In genomic region chr6:87809144-87809543, GRCm38 (mm10) we compare ENCODE assay signal across 15 mouse cellular contexts. TPM values are rescaled to one million over a fixed set of nuclear protein-coding genes. Genes with fewer than 3 reads are reported as not detected.
A peak's percentile ranks its signal among the peaks of the same experiment; 100 is the strongest.
DNase-seq lines count a peak whose midpoint lies in the region; ATAC-seq and TF ChIP-seq lines count a peak whose summit lies in the region.
"Had no signal": no experiment of that assay in that cellular context is flagged by ENCODE, and none has a peak within 500 bp of the region (broad histone marks: within the 10 kb centered on the region; RNA-seq: fewer than 3 reads in every experiment).

No protein-coding gene starts in this region.

- H3K4me1 ChIP-seq in heart, postnatal 0 days (ENCODE audit: control insufficient read depth, insufficient read depth) = peaks cover 19% of the 10 kb centered on the region
- peaks cover 15% of the 10 kb centered on the region for H3K4me1 ChIP-seq in brown adipose tissue, adult 24 weeks (ENCODE audit: control insufficient read depth, insufficient read depth, insufficient read length, low read length)
- peaks cover 87% of the 10 kb centered on the region for H3K4me1 ChIP-seq in megakaryocyte, embryonic 14.5 days

- no peak for TF ChIP-seq EP300 in heart, postnatal 0 days (IDR thresholded peaks at IDR 0.05; ENCODE audit: low read depth)

- H3K4me2 ChIP-seq in heart, postnatal 0 days (ENCODE audit: low read depth, low read length) = 0 out of 2 replicates have a peak overlapping the region, but pooled peaks have one; percentile 94
- H3K4me2 ChIP-seq: forebrain, embryonic 12.5 days had no signal

- no peak for TF ChIP-seq CTCF in heart, postnatal 0 days (IDR thresholded peaks at IDR 0.05; ENCODE audit: low read depth)

- no peak for ATAC-seq in heart, postnatal 0 days (ENCODE audit: insufficient read depth, low read depth)
- ATAC-seq: CD4-positive, CD25-positive, alpha-beta regulatory T cell, adult 4 months; Patski had no signal

- no peak for DNase-seq in heart, postnatal 0 days (ENCODE audit: low spot score)
- no peak for DNase-seq in heart, postnatal 10 days
- DNase-seq in A20 (ENCODE audit: low read depth, low spot score) = peak; percentile 66
- DNase-seq in left cerebral cortex, adult 11 months (ENCODE audit: low spot score) = no peak
- no peak for DNase-seq in adrenal gland, postnatal 36 days
- DNase-seq in layer of hippocampus, adult 9-11 months = no peak
- DNase-seq: heart, postnatal 36 days; lung, postnatal 4 days; thymus, postnatal 4 days had no signal

- H3K9ac ChIP-seq in heart, postnatal 0 days (replicated peaks; ENCODE audit: low read depth, low read length) = no peak overlapping the region
- H3K9ac ChIP-seq: forebrain, embryonic 12.5 days had no signal

- H3K27ac ChIP-seq in heart, postnatal 0 days (ENCODE audit: low read depth) = no peak overlapping the region
- peak overlapping the region; percentile 58 for H3K27ac ChIP-seq in brown adipose tissue, adult 24 weeks (replicated peaks; ENCODE audit: low read depth, low read length)
- H3K27ac ChIP-seq: forebrain, embryonic 12.5 days had no signal

- intact Hi-C loops in heart, postnatal 10 days (cut with DNase I) = no loop called here

- H3K4me3 ChIP-seq in heart, postnatal 0 days (ENCODE audit: low read depth, low read length) = 0 out of 2 replicates have a peak overlapping the region, but pooled peaks have one; percentile 75
- no peak overlapping the region for H3K4me3 ChIP-seq in brown adipose tissue, adult 24 weeks (ENCODE audit: insufficient read depth, low read depth, low read length)
- peak overlapping the region; percentile 100 for H3K4me3 ChIP-seq in megakaryocyte, embryonic 14.5 days (replicated peaks)
- H3K4me3 ChIP-seq: forebrain, embryonic 12.5 days had no signal

- no peaks in the 10 kb centered on the region for H3K27me3 ChIP-seq in heart, postnatal 0 days (ENCODE audit: control insufficient read depth, insufficient read depth, low read length)
- H3K27me3 ChIP-seq in megakaryocyte, embryonic 14.5 days (replicated peaks) = no peaks in the 10 kb centered on the region
- H3K27me3 ChIP-seq: forebrain, embryonic 12.5 days; Patski had no signal

- WGBS in heart, postnatal 0 days = 81% methylated on average over 2 of the region's 2 CpGs

- H3K9me3 ChIP-seq in heart, postnatal 0 days (replicated peaks; ENCODE audit: control insufficient read depth, low read length) = no peaks in the 10 kb centered on the region
- H3K9me3 ChIP-seq in megakaryocyte, embryonic 14.5 days = no peaks in the 10 kb centered on the region
- H3K9me3 ChIP-seq: forebrain, embryonic 12.5 days had no signal

- 0 out of 2 replicates have a peak, but pooled peaks cover 7% of the 10 kb centered on the region for H3K36me3 ChIP-seq in heart, postnatal 0 days (replicated peaks; ENCODE audit: control insufficient read depth, insufficient read depth, low read length)
- H3K36me3 ChIP-seq in megakaryocyte, embryonic 14.5 days (replicated peaks; ENCODE audit: low read length) = peaks cover 55% of the 10 kb centered on the region

RNA-seq across cellular contexts. Expression of gene Rab43, which starts 2.8 kb away (rescaled TPM):
- 11.8 and 19.7 TPM in 2 replicates for total RNA-seq in heart, postnatal 0 days (2014; rRNA removed; ENCODE audit: low replicate concordance)
- 6.7 and 6.8 TPM in 2 replicates for polyA plus RNA-seq in heart, postnatal 0 days (2015; fragmentation: Nextera tagmentation; extraction: Ambion mirVana)
- 10 to 100 TPM; 16.9 to 26.4 TPM for total RNA-seq in heart, postnatal 10 days (2021)
- polyA plus RNA-seq in brown adipose tissue, adult 24 weeks (2012; ENCODE audit: insufficient read depth, insufficient read length, missing spikeins) = 4.7 and 16.0 TPM in 2 replicates
- polyA plus RNA-seq in megakaryocyte, embryonic 14.5 days (2012; ENCODE audit: insufficient read depth, low replicate concordance) = 27.5 and 77.6 TPM in 2 replicates
- 10 to 100 TPM; 29.1 to 31.1 TPM for total RNA-seq in adrenal gland, postnatal 36 days (2021)

RNA-seq across cellular contexts. Expression of gene Gm45140, which starts 26.5 kb away (rescaled TPM):
- total RNA-seq in heart, postnatal 0 days (2014; rRNA removed; ENCODE audit: low replicate concordance) = not detected in 2 replicates
- 0.58 and 1.1 TPM in 2 replicates for polyA plus RNA-seq in heart, postnatal 0 days (2015; fragmentation: Nextera tagmentation; extraction: Ambion mirVana)
- 1 to 10 TPM; 1.6 to 2.9 TPM for total RNA-seq in heart, postnatal 10 days (2021)
- not detected in 2 replicates for polyA plus RNA-seq in brown adipose tissue, adult 24 weeks (2012; ENCODE audit: insufficient read depth, insufficient read length, missing spikeins)
- polyA plus RNA-seq in megakaryocyte, embryonic 14.5 days (2012; ENCODE audit: insufficient read depth, low replicate concordance) = 13.2 TPM in 1 of 2 replicates, not detected in the other
- 1 to 10 TPM; 2.4 to 5.4 TPM for total RNA-seq in adrenal gland, postnatal 36 days (2021)

RNA-seq across cellular contexts. Expression of gene Isy1, which starts 29.5 kb away (rescaled TPM):
- total RNA-seq in heart, postnatal 0 days (2014; rRNA removed; ENCODE audit: low replicate concordance) = 5.6 and 40.5 TPM in 2 replicates
- 16.7 and 18.4 TPM in 2 replicates for polyA plus RNA-seq in heart, postnatal 0 days (2015; fragmentation: Nextera tagmentation; extraction: Ambion mirVana)
- total RNA-seq in heart, postnatal 10 days (2021) = 10 to 100 TPM; 22.2 to 26.2 TPM
- 21.0 and 31.7 TPM in 2 replicates for polyA plus RNA-seq in brown adipose tissue, adult 24 weeks (2012; ENCODE audit: insufficient read depth, insufficient read length, missing spikeins)
- polyA plus RNA-seq in megakaryocyte, embryonic 14.5 days (2012; ENCODE audit: insufficient read depth, low replicate concordance) = 5.6 and 34.7 TPM in 2 replicates
- total RNA-seq in adrenal gland, postnatal 36 days (2021) = 100 to 1,000 TPM in 1 of 2 experiments, 10 to 100 TPM in 1; 46.9 to 106 TPM

RNA-seq across cellular contexts. Expression of gene Gp9, which starts 31.3 kb away (rescaled TPM):
- total RNA-seq in heart, postnatal 0 days (2014; rRNA removed; ENCODE audit: low replicate concordance) = 0.19 and 0.23 TPM in 2 replicates
- polyA plus RNA-seq in heart, postnatal 0 days (2015; fragmentation: Nextera tagmentation; extraction: Ambion mirVana) = 0.89 and 1.0 TPM in 2 replicates
- 1 to 10 TPM in 1 of 2 experiments, under 1 TPM in 1; 0.72 to 1.3 TPM for total RNA-seq in heart, postnatal 10 days (2021)
- not detected in 2 replicates for polyA plus RNA-seq in brown adipose tissue, adult 24 weeks (2012; ENCODE audit: insufficient read depth, insufficient read length, missing spikeins)
- 2,862 and 6,438 TPM in 2 replicates for polyA plus RNA-seq in megakaryocyte, embryonic 14.5 days (2012; ENCODE audit: insufficient read depth, low replicate concordance)
- total RNA-seq in adrenal gland, postnatal 36 days (2021) = not detected
- total RNA-seq: gastrocnemius, adult 8-10 months had no signal
- polyA plus RNA-seq: CD4-positive, CD25-positive, alpha-beta regulatory T cell, adult 4 months; Patski had no signal

RNA-seq across cellular contexts. Expression of gene Cnbp, which starts 41.8 kb away (rescaled TPM):
- 247 and 318 TPM in 2 replicates for total RNA-seq in heart, postnatal 0 days (2014; rRNA removed; ENCODE audit: low replicate concordance)
- polyA plus RNA-seq in heart, postnatal 0 days (2015; fragmentation: Nextera tagmentation; extraction: Ambion mirVana) = 553 and 591 TPM in 2 replicates
- 100 to 1,000 TPM; 308 to 311 TPM for total RNA-seq in heart, postnatal 10 days (2021)
- 367 and 450 TPM in 2 replicates for polyA plus RNA-seq in brown adipose tissue, adult 24 weeks (2012; ENCODE audit: insufficient read depth, insufficient read length, missing spikeins)
- 44.0 and 59.4 TPM in 2 replicates for polyA plus RNA-seq in megakaryocyte, embryonic 14.5 days (2012; ENCODE audit: insufficient read depth, low replicate concordance)
- 100 to 1,000 TPM; 448 to 491 TPM for total RNA-seq in adrenal gland, postnatal 36 days (2021)
